Mouse (Mus musculus) lung, embryonic 15.5 days (tissue): ENCODE data around the gene Odf3b. TPM values are rescaled to one million over a fixed set of nuclear protein-coding genes. Genes with fewer than 3 reads are reported as not detected.

Experiments
- ATAC-seq: fragments of 200-750 bp; cut with Nextera tagmentation; 2 replicates; pipeline ENCODE4 v1.8.0; 2017; ENCODE audit warnings: moderate number of reproducible peaks, borderline replicate concordance; ENCODE audit not compliant: low FRiP score, low TSS enrichment; ENCODE audit errors: extremely low read depth
- H3K27ac ChIP-seq: fragments of 300-500 bp; sonication (generic); 2 replicates; pipeline ENCODE4 v1.5.1; 2015; ENCODE audit warnings: moderate library complexity, mild to moderate bottlenecking, inconsistent platforms
- H3K27me3 ChIP-seq: fragments of 300-500 bp; sonication (generic); 2 replicates; pipeline ENCODE4 v1.6.1; 2015; ENCODE audit warnings: inconsistent platforms
- H3K36me3 ChIP-seq: fragments of 300-500 bp; sonication (generic); 2 replicates; pipeline ENCODE4 v1.6.1; 2015; ENCODE audit warnings: inconsistent platforms
- H3K4me1 ChIP-seq: fragments of 300-500 bp; sonication (generic); 2 replicates; pipeline ENCODE4 v1.6.1; 2015; ENCODE audit warnings: inconsistent platforms
- H3K4me2 ChIP-seq: fragments of 300-500 bp; sonication (generic); 2 replicates; pipeline ENCODE4 v1.6.1; 2015; ENCODE audit warnings: inconsistent platforms, mild to moderate bottlenecking, moderate library complexity
- H3K4me3 ChIP-seq: fragments of 300-500 bp; sonication (generic); 2 replicates; pipeline ENCODE4 v1.5.1; 2015; ENCODE audit warnings: mild to moderate bottlenecking, inconsistent platforms
- H3K9ac ChIP-seq: fragments of 300-500 bp; sonication (generic); 2 replicates; pipeline ENCODE4 v1.6.1; 2015; ENCODE audit warnings: inconsistent platforms
- H3K9me3 ChIP-seq: fragments of 300-500 bp; sonication (generic); 2 replicates; pipeline ENCODE4 v1.6.1; 2016; ENCODE audit warnings: inconsistent platforms
- WGBS: fragments of 180-500 bp; shearing (Covaris S2); methylation state at CpG from one replicate; pipeline ENCODE4 v1.1.7; 2015; 5-methylcytosine and 5-hydroxymethylcytosine counted together
- polyA plus RNA-seq: library from polyadenylated mRNA; unstranded; fragments of >200 nt; fragmentation: Nextera tagmentation; extraction: Ambion mirVana; gene quantifications from 2 replicates; pipeline ENCODE4 v1.2.1, GENCODE M21; 2015

The Odf3b gene
- polyA plus RNA-seq, 1 experiment from 2014 or later, result 4.1 TPM

GRCm38 (mm10) chr15:89398146-89398545 lies 19.1 kb upstream of the Odf3b start:
- Histone ChIP-seq H3K9ac (no peak overlapping the region), H3K27ac (no peak overlapping the region), H3K4me3 (no peak overlapping the region), H3K9me3 (no peaks in the 10 kb centered on the region), H3K36me3 (no peaks in the 10 kb centered on the region), H3K4me2 (no peak overlapping the region), H3K4me1 (no peaks in the 10 kb centered on the region), H3K27me3 (no peaks in the 10 kb centered on the region)
- no peak for ATAC-seq
- WGBS, result 71% methylated on average over 2 of the region's 2 CpGs

- ATAC-seq, result no peak
- no peaks in the 10 kb centered on the region for H3K36me3 ChIP-seq
- WGBS, result 81% methylated on average over 4 of the region's 4 CpGs
Observed at GRCm38 (mm10) chr15:89396883-89397282, 17.8 kb upstream of the Odf3b start.

GRCm38 (mm10) chr15:89390081-89390480 lies 11.0 kb upstream of the Odf3b start:
- Histone ChIP-seq H3K4me2 (no peak overlapping the region), H3K9me3 (no peaks in the 10 kb centered on the region), H3K36me3 (no peaks in the 10 kb centered on the region), H3K4me1 (no peaks in the 10 kb centered on the region), H3K9ac (no peak overlapping the region), H3K27me3 (peaks cover 4% of the 10 kb centered on the region; the same call in 1 of the 2 replicates), H3K27ac (no peak overlapping the region), H3K4me3 (no peak overlapping the region)
- ATAC-seq, result no peak
- 86% methylated on average over 10 of the region's 10 CpGs for WGBS

More at GRCm38 (mm10) chr15:89396883-89397282, 17.8 kb upstream of the Odf3b start:
- Histone ChIP-seq H3K9ac (no peak overlapping the region), H3K9me3 (no peaks in the 10 kb centered on the region), H3K4me1 (no peaks in the 10 kb centered on the region), H3K27me3 (no peaks in the 10 kb centered on the region), H3K4me3 (no peak overlapping the region), H3K27ac (no peak overlapping the region), H3K4me2 (no peak overlapping the region)

GRCm38 (mm10) chr15:89387127-89387526 lies 8.0 kb upstream of the Odf3b start:
- H3K36me3 ChIP-seq, result no peaks in the 10 kb centered on the region
- H3K27ac ChIP-seq, result no peak overlapping the region
- no peaks in the 10 kb centered on the region for H3K4me1 ChIP-seq
- no peak overlapping the region for H3K9ac ChIP-seq
- no peak overlapping the region for H3K4me2 ChIP-seq
- no peaks in the 10 kb centered on the region for H3K9me3 ChIP-seq
- WGBS, result 41% methylated on average over 12 of the region's 12 CpGs
- ATAC-seq, result no peak
- H3K4me3 ChIP-seq, result no peak overlapping the region
- H3K27me3 ChIP-seq, result peaks cover 9% of the 10 kb centered on the region

GRCm38 (mm10) chr15:89384617-89385016 lies 5.5 kb upstream of the Odf3b start, which contains the start of gene Klhdc7b:
Klhdc7b (plus strand) TSS chr15:89384917.
- no peak within 1 kb of the TSS for H3K4me3 ChIP-seq
- peaks cover 26% of the 10 kb centered on the region for H3K27me3 ChIP-seq
- 83% methylated on average over 7 of the region's 7 CpGs for WGBS
- no peak for ATAC-seq
- no peaks in the 10 kb centered on the region for H3K9me3 ChIP-seq
- H3K4me1 ChIP-seq, result peaks cover under 1% of the 10 kb centered on the region; the same call in 1 of the 2 replicates
- H3K4me2 ChIP-seq, result no peak within 1 kb of the TSS
- H3K36me3 ChIP-seq, result no peaks in the 10 kb centered on the region
- no peak within 1 kb of the TSS for H3K9ac ChIP-seq
- H3K27ac ChIP-seq, result no peak within 1 kb of the TSS

- peak overlapping the region; percentile 76 for H3K4me2 ChIP-seq
- peak overlapping the region; percentile 41 for H3K4me3 ChIP-seq
- H3K27me3 ChIP-seq, result peaks cover 61% of the 10 kb centered on the region
- peaks cover 17% of the 10 kb centered on the region for H3K4me1 ChIP-seq
- WGBS, result 11% methylated on average over 10 of the region's 10 CpGs
- H3K9me3 ChIP-seq, result no peaks in the 10 kb centered on the region
- H3K9ac ChIP-seq, result no peak overlapping the region
- H3K27ac ChIP-seq, result no peak overlapping the region
- no peaks in the 10 kb centered on the region for H3K36me3 ChIP-seq
- ATAC-seq, result no peak
Observed at GRCm38 (mm10) chr15:89379429-89379828, 347 bp upstream of the Odf3b start.

GRCm38 (mm10) chr15:89377938-89378828 lies 899 bp downstream of the Odf3b start:
- H3K9ac ChIP-seq, result peak overlapping the region; percentile 18; the same call in 1 of the 2 replicates
- peak overlapping the region; percentile 41 for H3K4me3 ChIP-seq
- H3K4me1 ChIP-seq, result peaks cover 23% of the 10 kb centered on the region
- peaks cover 61% of the 10 kb centered on the region for H3K27me3 ChIP-seq
- H3K36me3 ChIP-seq, result no peaks in the 10 kb centered on the region
- peak overlapping the region; percentile 76 for H3K4me2 ChIP-seq
- no peaks in the 10 kb centered on the region for H3K9me3 ChIP-seq
- no peak for ATAC-seq
- no peak overlapping the region for H3K27ac ChIP-seq
- 10% methylated on average over 46 of the region's 46 CpGs for WGBS

GRCm38 (mm10) chr15:89377362-89377761 lies 1.7 kb downstream of the Odf3b start:
- peaks cover 4% of the 10 kb centered on the region for H3K36me3 ChIP-seq
- WGBS, result 3% methylated on average over 18 of the region's 18 CpGs
- H3K9me3 ChIP-seq, result no peaks in the 10 kb centered on the region
- H3K4me1 ChIP-seq, result peaks cover 28% of the 10 kb centered on the region
- H3K27ac ChIP-seq, result no peak overlapping the region
- no peak overlapping the region for H3K4me2 ChIP-seq
- no peak overlapping the region for H3K4me3 ChIP-seq
- no peak for ATAC-seq
- no peak overlapping the region for H3K9ac ChIP-seq
- H3K27me3 ChIP-seq, result peaks cover 59% of the 10 kb centered on the region

- WGBS, result 21% methylated on average over 16 of the region's 16 CpGs
- Histone ChIP-seq H3K27me3 (peaks cover 55% of the 10 kb centered on the region), H3K27ac (no peak within 1 kb of the TSS), H3K4me3 (no peak within 1 kb of the TSS), H3K9ac (no peak within 1 kb of the TSS), H3K36me3 (peaks cover 8% of the 10 kb centered on the region), H3K9me3 (no peaks in the 10 kb centered on the region), H3K4me1 (peaks cover 28% of the 10 kb centered on the region), H3K4me2 (no peak within 1 kb of the TSS)
- no peak for ATAC-seq
Observed at GRCm38 (mm10) chr15:89376957-89377356, 2.1 kb downstream of the Odf3b start, which contains the start of gene Tymp. Tymp (minus strand) TSS chr15:89377039.

GRCm38 (mm10) chr15:89376040-89376439 lies 3.0 kb downstream of the Odf3b start:
- H3K4me3 ChIP-seq, result no peak overlapping the region
- H3K27me3 ChIP-seq, result peaks cover 50% of the 10 kb centered on the region
- no peak for ATAC-seq
- peaks cover 28% of the 10 kb centered on the region for H3K4me1 ChIP-seq
- WGBS, result 69% methylated on average over 7 of the region's 7 CpGs
- H3K9me3 ChIP-seq, result no peaks in the 10 kb centered on the region
- H3K36me3 ChIP-seq, result peaks cover 17% of the 10 kb centered on the region
- no peak overlapping the region for H3K27ac ChIP-seq
- no peak overlapping the region for H3K4me2 ChIP-seq
- H3K9ac ChIP-seq, result no peak overlapping the region

GRCm38 (mm10) chr15:89374801-89375534 lies 4.1 kb downstream of the Odf3b start:
- peaks cover 28% of the 10 kb centered on the region for H3K36me3 ChIP-seq
- no peak for ATAC-seq
- peaks cover 28% of the 10 kb centered on the region for H3K4me1 ChIP-seq
- H3K9ac ChIP-seq, result peak overlapping the region; percentile 77; the same call in 1 of the 2 replicates
- peak overlapping the region; percentile 84; the same call in 1 of the 2 replicates for H3K4me2 ChIP-seq
- H3K27ac ChIP-seq, result no peak overlapping the region
- 89% methylated on average over 17 of the region's 17 CpGs for WGBS
- no peaks in the 10 kb centered on the region for H3K9me3 ChIP-seq
- peaks cover 42% of the 10 kb centered on the region for H3K27me3 ChIP-seq
- no peak overlapping the region for H3K4me3 ChIP-seq
